Mouse (Mus musculus) bone marrow macrophage, adult 2 months (primary cell): ENCODE measurements around the gene Rere.

Experiments used
- CTCF ChIP-seq: IDR thresholded peaks from 2 replicates; pipeline ENCODE4 v1.5.1; 2012; ENCODE audit warnings: low read depth, mild to moderate bottlenecking, low read length, moderate library complexity
- POLR2A ChIP-seq: IDR thresholded peaks from 2 replicates; pipeline ENCODE4 v1.6.1; 2012; ENCODE audit warnings: mild to moderate bottlenecking, low read depth, low read length, borderline replicate concordance

DNA sequence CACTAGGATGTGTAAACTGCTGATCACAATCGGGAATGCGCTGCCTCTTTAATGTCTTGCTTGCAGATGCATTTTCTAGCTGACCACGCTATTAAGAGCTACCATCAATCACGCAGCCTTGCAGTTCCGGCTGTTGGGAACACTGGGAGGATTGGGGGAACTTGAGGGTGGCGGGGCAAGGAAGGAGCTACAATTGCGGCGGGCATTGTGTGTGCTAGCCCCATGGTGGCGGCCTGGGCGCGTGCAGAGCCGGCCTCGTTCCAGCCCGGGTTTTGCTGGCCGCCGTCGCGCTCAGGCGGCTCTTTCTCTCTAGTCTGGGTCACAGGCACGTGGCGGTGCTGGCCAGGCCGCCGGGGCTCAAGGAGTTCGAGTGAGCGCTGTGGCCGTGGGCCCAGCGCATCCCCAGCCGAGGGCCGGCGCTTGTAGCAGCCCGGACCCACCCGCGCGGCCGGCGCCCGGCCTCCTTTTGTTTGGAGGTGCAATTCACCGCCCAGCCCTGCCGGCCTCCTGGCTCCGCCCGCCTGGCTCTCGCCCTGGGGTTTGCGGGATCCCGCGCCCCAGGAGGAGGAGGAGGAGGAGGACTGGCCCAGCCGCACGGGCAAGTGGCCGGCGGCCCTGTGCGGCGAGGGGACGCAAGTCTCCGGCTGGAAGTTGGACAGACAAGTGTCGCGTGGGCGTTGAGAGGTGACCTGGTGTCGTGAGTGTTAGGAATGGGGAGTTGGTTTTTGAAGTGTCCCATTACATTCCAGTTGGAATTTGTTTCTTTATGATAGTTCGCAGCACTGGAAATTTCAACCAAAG lies 90.3 kb downstream of the Rere start:
- TF ChIP-seq CTCF (no peak), POLR2A (no peak)
